Mouse (Mus musculus) ES-E14 (cell line): ENCODE results near the gene Raly.

Experiments
- HCFC1 ChIP-seq: IDR thresholded peaks from 2 replicates; pipeline ENCODE4 v1.6.1; 2012; ENCODE audit warnings: low read length, inconsistent platforms, borderline replicate concordance; ENCODE audit not compliant: insufficient read depth
- ZC3H11A ChIP-seq: IDR thresholded peaks from 2 replicates; pipeline ENCODE4 v1.6.1; 2012; ENCODE audit warnings: low read depth, mild to moderate bottlenecking, inconsistent platforms, low read length, borderline replicate concordance
- ZNF384 ChIP-seq: IDR thresholded peaks from 2 replicates; pipeline ENCODE4 v1.6.1; 2012; ENCODE audit warnings: low read depth, low read length, inconsistent platforms

- TF ChIP-seq ZNF384 = no peak
- no peak for TF ChIP-seq ZC3H11A
- no peak for TF ChIP-seq HCFC1
Measured at GRCm38 (mm10) chr2:154748383-154748782, 42.5 kb upstream of the Raly start.
